Mouse (Mus musculus) liver, embryonic 12.5 days (tissue): ENCODE measurements around the gene Aff2. TPM values are rescaled to one million over a fixed set of nuclear protein-coding genes. Genes with fewer than 3 reads are reported as not detected.

ENCODE experiments used
- ATAC-seq: fragments of 200-750 bp; cut with Nextera tagmentation; 2 replicates; pipeline ENCODE4 v1.8.0; 2017; ENCODE audit warnings: moderate number of reproducible peaks, mild to moderate bottlenecking, moderate library complexity
- H3K27ac ChIP-seq: fragments of 300-500 bp; sonication (generic); 2 replicates; pipeline ENCODE4 v1.5.1; 2016; ENCODE audit warnings: mild to moderate bottlenecking
- H3K27me3 ChIP-seq: fragments of 300-500 bp; sonication (generic); replicated peaks from 2 replicates; pipeline ENCODE4 v1.6.1; 2016; ENCODE audit warnings: mild to moderate bottlenecking, moderate library complexity
- H3K36me3 ChIP-seq: fragments of 300-500 bp; sonication (generic); 2 replicates; pipeline ENCODE4 v1.6.1; 2016; ENCODE audit warnings: mild to moderate bottlenecking, moderate library complexity
- H3K4me1 ChIP-seq: fragments of 300-500 bp; sonication (generic); 2 replicates; pipeline ENCODE4 v1.6.1; 2016
- H3K4me2 ChIP-seq: fragments of 300-500 bp; sonication (generic); 2 replicates; pipeline ENCODE4 v1.6.1; 2016; ENCODE audit warnings: mild to moderate bottlenecking, moderate library complexity
- H3K4me3 ChIP-seq: fragments of 300-500 bp; sonication (generic); 2 replicates; pipeline ENCODE4 v1.5.1; 2016; ENCODE audit warnings: mild to moderate bottlenecking, moderate library complexity
- H3K9ac ChIP-seq: fragments of 300-500 bp; sonication (generic); 2 replicates; pipeline ENCODE4 v1.6.1; 2016; ENCODE audit warnings: mild to moderate bottlenecking, moderate library complexity
- H3K9me3 ChIP-seq: fragments of 300-500 bp; sonication (generic); replicated peaks from 2 replicates; pipeline ENCODE4 v1.6.1; 2016; ENCODE audit warnings: mild to moderate bottlenecking, moderate library complexity
- WGBS: fragments of 180-500 bp; shearing (Covaris S2); methylation state at CpG from one replicate; pipeline ENCODE4 v1.1.7; 2016; ENCODE audit not compliant: insufficient replicate concordance; 5-methylcytosine and 5-hydroxymethylcytosine counted together
- polyA plus RNA-seq: library from polyadenylated mRNA; unstranded; fragments of >200 nt; fragmentation: Nextera tagmentation; extraction: Ambion mirVana; gene quantifications from 2 replicates; pipeline ENCODE4 v1.2.1, GENCODE M21; 2016

Aff2 gene
- 1.5 and 2.3 TPM in 2 replicates for polyA plus RNA-seq

DNA sequence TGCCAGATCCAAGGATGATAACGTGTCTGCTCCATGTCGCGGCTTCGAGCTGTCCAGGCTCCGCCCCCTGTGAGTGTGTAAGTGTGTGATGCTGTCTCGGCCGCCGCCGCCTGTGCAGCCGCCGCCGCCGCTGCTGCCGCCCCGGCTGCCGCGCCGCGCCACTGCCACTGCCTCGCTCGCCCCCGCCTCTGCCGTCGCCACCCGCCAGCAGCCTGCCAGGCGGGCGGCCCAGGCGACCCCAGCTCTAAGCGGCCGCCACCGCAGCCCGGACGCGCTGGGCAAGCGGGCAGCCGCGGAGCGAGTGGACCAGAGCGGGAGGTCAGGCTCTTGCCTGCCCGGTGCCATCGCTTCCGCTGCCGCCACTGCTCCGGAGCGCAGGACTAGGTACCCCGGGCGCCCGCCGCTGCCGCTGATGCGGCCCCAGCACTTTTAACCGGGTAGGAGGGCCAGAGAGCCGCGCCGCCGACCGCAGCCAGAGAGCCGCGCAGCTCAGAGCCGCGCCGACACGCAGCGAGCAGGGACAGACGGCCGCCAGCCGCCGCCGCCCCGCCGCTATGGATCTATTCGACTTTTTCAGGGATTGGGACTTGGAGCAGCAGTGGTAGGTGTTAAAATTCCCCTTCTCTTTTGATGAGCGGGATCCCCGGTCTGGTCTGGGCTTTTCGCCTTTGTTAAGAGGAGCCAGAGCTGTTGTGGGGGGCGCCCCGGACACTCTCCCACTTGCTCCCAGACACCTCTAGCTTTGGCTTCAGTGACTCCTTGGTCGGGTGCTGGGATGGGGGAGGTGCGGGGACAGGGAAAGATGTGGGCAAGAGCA lies at the start of gene Aff2:
Gene Aff2, plus strand, starts transcription at position 57 of the 817 bp plus-strand sequence.
- no peak within 1 kb of the TSS for H3K27ac ChIP-seq
- no peak within 1 kb of the TSS for H3K9ac ChIP-seq
- H3K4me1 ChIP-seq: no peaks in the 10 kb centered on the region
- H3K36me3 ChIP-seq: no peaks in the 10 kb centered on the region
- ATAC-seq: 0 out of 2 replicates have a peak, but pooled peaks have one; percentile 27
- H3K4me2 ChIP-seq: peak within 1 kb of the TSS; percentile 57
- WGBS: 5% methylated on average over 28 of the region's 79 CpGs
- peaks cover 43% of the 10 kb centered on the region for H3K27me3 ChIP-seq
- H3K4me3 ChIP-seq: peak within 1 kb of the TSS; percentile 52
- H3K9me3 ChIP-seq: no peaks in the 10 kb centered on the region

DNA sequence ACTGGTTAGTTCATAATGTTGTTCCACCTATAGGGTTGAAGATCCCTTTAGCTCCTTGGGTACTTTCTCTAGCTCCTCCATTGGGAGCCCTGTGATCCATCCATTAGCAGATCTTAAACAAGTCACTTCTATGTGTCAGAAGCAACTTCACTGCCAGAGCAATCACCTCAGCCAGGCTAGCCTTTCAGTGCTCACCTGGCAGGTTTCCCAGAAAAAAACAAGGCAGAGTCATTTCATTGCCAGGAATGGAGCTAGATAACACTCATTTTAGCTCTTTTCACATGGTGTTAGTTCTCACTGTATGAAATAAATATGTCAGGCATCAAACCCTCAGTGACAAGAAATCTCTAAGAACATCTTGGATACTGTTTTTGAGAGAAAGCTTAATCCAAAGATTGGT lies 22.8 kb upstream of the Aff2 start:
- Histone ChIP-seq H3K9me3 (no peaks in the 10 kb centered on the region), H3K27ac (no peak overlapping the region), H3K9ac (no peak overlapping the region), H3K27me3 (no peaks in the 10 kb centered on the region), H3K4me1 (no peaks in the 10 kb centered on the region), H3K4me3 (no peak overlapping the region), H3K4me2 (no peak overlapping the region), H3K36me3 (no peaks in the 10 kb centered on the region)
- ATAC-seq: no peak

DNA sequence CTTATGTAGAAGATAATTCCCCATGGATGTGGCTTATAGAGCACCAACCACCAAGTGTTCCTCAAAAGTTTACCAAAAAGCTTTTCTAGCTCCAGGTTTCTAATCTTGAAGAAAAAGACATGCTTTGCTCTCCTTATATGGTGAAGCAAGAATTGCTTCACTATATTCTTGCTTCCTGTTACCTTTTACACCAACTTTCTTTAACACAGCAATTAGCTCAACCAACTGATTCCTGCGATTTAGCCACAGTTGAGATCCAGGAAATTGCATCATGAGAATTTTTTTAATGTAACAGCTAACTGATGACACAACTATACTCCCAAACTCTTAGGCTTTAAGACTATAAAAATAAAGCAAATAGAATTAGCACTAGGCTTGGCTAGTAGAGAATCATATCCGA lies 4.5 kb upstream of the Aff2 start:
- H3K27me3 ChIP-seq: peaks cover 30% of the 10 kb centered on the region
- no peaks in the 10 kb centered on the region for H3K4me1 ChIP-seq
- 56% methylated on average over 2 of the region's 2 CpGs for WGBS
- no peak for ATAC-seq
- H3K27ac ChIP-seq: no peak overlapping the region
- no peaks in the 10 kb centered on the region for H3K36me3 ChIP-seq
- H3K4me3 ChIP-seq: no peak overlapping the region
- no peak overlapping the region for H3K9ac ChIP-seq
- H3K4me2 ChIP-seq: no peak overlapping the region
- H3K9me3 ChIP-seq: no peaks in the 10 kb centered on the region

DNA sequence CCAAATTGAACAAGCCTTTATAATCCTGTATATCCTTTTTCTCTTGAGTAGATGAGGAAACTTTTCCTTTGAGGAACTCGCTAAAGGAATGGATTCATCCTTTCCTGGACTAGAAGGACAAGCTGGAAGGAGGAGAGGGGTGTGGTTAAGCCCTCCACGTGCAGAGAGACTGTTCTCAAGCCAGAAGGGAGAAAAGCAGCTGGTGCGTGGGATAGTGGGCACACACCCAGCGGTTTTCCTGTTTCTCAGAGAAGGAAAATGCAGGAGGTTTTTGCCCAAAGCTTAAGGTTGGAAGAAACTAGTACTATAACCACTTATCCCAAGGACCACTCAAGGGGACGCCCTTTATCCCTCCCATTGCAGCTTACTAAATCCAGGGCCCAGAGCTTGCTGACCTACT lies 734 bp upstream of the Aff2 start:
- Histone ChIP-seq H3K4me2 (no peak overlapping the region), H3K4me1 (no peaks in the 10 kb centered on the region), H3K27ac (no peak overlapping the region), H3K36me3 (no peaks in the 10 kb centered on the region), H3K4me3 (no peak overlapping the region), H3K27me3 (peaks cover 43% of the 10 kb centered on the region), H3K9ac (no peak overlapping the region), H3K9me3 (no peaks in the 10 kb centered on the region)
- 17% methylated on average over 5 of the region's 5 CpGs for WGBS
- ATAC-seq: no peak

DNA sequence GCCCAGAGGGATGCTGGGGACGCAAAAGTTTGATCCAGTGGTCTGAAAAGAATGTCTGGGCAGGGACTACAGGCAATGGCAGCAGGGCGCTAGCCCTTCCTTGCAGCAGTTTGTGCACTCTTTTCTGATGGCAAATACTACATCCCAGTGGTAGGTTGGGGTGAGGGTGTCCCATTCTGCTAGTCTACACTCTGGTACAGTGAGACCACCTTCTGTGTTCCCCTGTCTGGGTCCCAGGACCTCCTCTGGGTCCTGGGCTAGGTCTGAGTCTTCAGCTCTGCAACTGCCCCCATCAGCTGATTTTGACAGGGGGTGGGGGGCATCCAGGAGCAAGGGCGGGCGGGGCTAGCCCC lies 233 bp upstream of the Aff2 start:
- Histone ChIP-seq H3K4me1 (no peaks in the 10 kb centered on the region), H3K9me3 (no peaks in the 10 kb centered on the region), H3K4me3 (peak overlapping the region; percentile 52), H3K9ac (no peak overlapping the region), H3K27me3 (peaks cover 43% of the 10 kb centered on the region), H3K4me2 (peak overlapping the region; percentile 57), H3K27ac (no peak overlapping the region), H3K36me3 (no peaks in the 10 kb centered on the region)
- WGBS: 15% methylated on average over 4 of the region's 4 CpGs
- ATAC-seq: 0 out of 2 replicates have a peak, but pooled peaks have one; percentile 15

DNA sequence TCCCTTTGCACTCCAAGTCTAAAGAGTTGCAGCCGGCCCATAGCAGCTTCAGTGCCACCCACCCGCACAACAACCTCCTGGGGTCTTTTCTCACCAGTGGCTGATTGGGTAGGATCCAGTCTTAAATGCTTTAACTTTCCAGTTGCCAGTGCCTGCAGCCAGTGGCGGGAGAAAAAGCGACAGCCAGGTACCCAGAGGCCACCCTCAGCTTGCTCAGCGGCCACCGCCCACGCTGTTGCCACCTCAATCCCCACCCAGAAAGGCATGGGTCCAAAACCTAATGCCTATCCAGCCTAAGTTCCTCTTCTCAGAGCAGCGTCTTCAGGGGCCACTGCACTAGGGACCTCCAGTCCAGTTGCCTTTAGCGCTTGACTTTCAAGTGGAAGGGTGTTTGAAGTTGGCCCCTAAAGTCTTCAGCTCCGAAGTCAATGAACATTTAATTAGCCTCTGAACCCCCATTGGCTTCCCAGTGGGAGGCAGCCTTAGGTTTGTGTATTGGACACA lies 1.0 kb downstream of the Aff2 start:
- Histone ChIP-seq H3K9me3 (no peaks in the 10 kb centered on the region), H3K27ac (no peak overlapping the region), H3K4me2 (peak overlapping the region; percentile 57), H3K4me3 (peak overlapping the region; percentile 52), H3K4me1 (no peaks in the 10 kb centered on the region), H3K36me3 (no peaks in the 10 kb centered on the region), H3K27me3 (peaks cover 43% of the 10 kb centered on the region), H3K9ac (no peak overlapping the region)
- 13% methylated on average over 10 of the region's 10 CpGs for WGBS
- no peak for ATAC-seq

DNA sequence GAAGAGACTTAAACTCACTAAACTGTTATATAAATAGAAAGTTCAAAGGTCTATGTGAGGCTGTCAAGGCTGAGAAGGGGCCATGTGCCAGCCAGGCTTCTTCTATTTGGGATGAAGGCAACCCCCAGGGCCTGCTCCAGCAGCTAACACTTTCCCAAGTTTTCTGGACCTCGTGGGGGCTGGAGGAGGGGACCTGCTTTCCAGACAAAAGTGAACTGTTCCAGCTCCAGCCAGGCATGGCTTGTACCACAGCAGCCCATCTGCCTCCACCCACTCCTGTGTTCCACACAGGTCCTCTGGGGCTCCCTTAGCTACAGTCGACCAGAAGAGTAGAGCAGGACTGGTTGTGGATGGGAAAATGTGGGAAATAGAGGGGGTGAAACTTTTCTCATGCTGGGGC lies 4.1 kb downstream of the Aff2 start:
- no peak overlapping the region for H3K9ac ChIP-seq
- 0% methylated on average over 1 of the region's 2 CpGs for WGBS

DNA sequence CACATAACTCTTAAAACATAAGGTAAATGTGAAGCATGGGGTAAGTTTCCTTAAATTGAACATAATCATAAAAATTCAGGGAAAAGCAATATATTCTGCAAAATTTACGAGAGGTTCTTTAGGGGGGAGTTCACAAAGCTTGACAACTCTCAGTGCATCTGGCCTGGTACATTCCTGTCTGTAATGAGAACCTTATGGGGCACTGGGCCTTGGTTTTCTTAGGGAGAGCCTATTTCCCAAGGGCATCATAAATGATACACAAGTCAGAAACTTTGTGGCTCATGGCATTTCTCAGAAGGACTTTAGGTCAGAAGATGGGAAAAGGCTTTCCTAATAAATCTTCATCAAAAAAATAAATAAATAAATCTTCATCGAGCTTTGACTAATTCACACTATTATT lies 13.2 kb downstream of the Aff2 start:
- no peak for ATAC-seq
- no peaks in the 10 kb centered on the region for H3K27me3 ChIP-seq
- H3K36me3 ChIP-seq: no peaks in the 10 kb centered on the region
- H3K4me1 ChIP-seq: no peaks in the 10 kb centered on the region
- no peaks in the 10 kb centered on the region for H3K9me3 ChIP-seq
- 59% methylated on average over 2 of the region's 2 CpGs for WGBS
- H3K4me3 ChIP-seq: no peak overlapping the region
- no peak overlapping the region for H3K9ac ChIP-seq
- no peak overlapping the region for H3K27ac ChIP-seq
- no peak overlapping the region for H3K4me2 ChIP-seq

More for the DNA sequence above, 4.1 kb downstream of the Aff2 start:
- peaks cover 27% of the 10 kb centered on the region for H3K27me3 ChIP-seq
- no peak for ATAC-seq
- no peak overlapping the region for H3K4me3 ChIP-seq
- no peaks in the 10 kb centered on the region for H3K4me1 ChIP-seq
- no peaks in the 10 kb centered on the region for H3K36me3 ChIP-seq
- no peaks in the 10 kb centered on the region for H3K9me3 ChIP-seq
- no peak overlapping the region for H3K4me2 ChIP-seq
- H3K27ac ChIP-seq: no peak overlapping the region

DNA sequence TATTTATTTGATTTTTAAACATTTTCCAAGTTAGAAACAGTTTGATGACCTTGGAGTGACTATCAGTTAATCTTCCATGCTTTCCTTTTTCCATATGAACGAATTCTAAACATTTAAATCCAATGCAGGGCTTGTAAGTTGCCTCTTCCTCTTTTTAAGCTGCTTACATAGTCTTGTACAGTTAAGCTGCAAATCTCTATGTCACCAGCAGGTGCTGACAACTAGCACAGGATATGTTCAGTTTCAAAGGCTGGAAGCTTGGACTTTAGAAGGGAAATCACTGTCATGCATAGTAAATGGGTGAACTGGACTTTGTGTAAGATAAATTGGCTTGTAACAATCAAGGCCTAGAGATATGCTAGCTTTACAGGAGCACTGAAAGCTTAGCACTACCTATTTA lies 29.6 kb downstream of the Aff2 start:
- no peaks in the 10 kb centered on the region for H3K4me1 ChIP-seq
- WGBS: 20% methylated on average over 1 of the region's 1 CpGs
- no peaks in the 10 kb centered on the region for H3K9me3 ChIP-seq
- H3K4me2 ChIP-seq: no peak overlapping the region
- no peak overlapping the region for H3K27ac ChIP-seq
- no peaks in the 10 kb centered on the region for H3K36me3 ChIP-seq
- ATAC-seq: no peak
- no peaks in the 10 kb centered on the region for H3K27me3 ChIP-seq
- no peak overlapping the region for H3K4me3 ChIP-seq
- H3K9ac ChIP-seq: no peak overlapping the region

DNA sequence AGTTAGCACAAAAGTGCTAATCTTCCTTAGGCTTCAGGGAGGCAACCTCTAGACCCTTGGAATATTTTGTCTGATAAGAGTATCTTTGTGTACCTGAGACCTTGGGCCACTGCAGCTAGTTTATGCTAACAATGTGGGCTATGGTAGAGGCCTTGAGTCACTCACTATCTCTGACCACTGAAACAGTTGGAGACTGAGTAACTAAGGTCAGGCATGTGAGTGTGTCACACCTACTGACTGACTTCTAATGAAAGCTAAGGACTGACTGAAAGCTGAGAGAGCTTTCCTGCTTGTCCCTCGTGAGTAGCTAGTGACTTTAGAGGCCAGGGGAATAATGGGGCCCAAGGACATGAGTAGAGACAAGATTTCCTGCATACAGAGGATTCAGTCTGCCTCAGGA lies 54.9 kb downstream of the Aff2 start:
- no peaks in the 10 kb centered on the region for H3K36me3 ChIP-seq
- no peak overlapping the region for H3K9ac ChIP-seq
- 25% methylated on average over 1 of the region's 1 CpGs for WGBS
- H3K4me2 ChIP-seq: no peak overlapping the region
- ATAC-seq: no peak
- H3K27ac ChIP-seq: no peak overlapping the region
- no peaks in the 10 kb centered on the region for H3K27me3 ChIP-seq
- no peak overlapping the region for H3K4me3 ChIP-seq
- no peaks in the 10 kb centered on the region for H3K9me3 ChIP-seq
- no peaks in the 10 kb centered on the region for H3K4me1 ChIP-seq

DNA sequence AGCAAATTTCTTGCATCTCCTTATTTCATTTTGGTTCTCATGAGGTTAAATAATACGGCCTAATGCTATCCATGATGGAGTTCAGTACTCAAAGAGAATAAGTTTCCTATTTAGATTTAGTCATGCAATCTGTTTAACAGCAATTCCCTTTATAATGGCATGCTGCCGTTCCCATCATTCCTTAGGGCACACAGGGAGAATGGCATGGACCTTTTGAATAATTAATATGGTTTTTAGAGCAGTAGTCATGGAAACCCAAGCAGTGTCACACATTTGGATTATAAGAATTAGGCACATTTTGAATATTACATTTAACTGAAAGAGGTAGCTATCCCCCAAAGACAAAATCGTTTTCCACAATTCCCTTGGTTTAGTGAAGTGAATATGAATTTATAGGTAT lies 78.3 kb downstream of the Aff2 start:
- no peaks in the 10 kb centered on the region for H3K36me3 ChIP-seq
- H3K4me2 ChIP-seq: no peak overlapping the region
- no peaks in the 10 kb centered on the region for H3K9me3 ChIP-seq
- ATAC-seq: no peak
- no peaks in the 10 kb centered on the region for H3K27me3 ChIP-seq
- no peaks in the 10 kb centered on the region for H3K4me1 ChIP-seq
- H3K9ac ChIP-seq: no peak overlapping the region
- H3K4me3 ChIP-seq: no peak overlapping the region
- WGBS: 60% methylated on average over 3 of the region's 3 CpGs
- H3K27ac ChIP-seq: no peak overlapping the region

DNA sequence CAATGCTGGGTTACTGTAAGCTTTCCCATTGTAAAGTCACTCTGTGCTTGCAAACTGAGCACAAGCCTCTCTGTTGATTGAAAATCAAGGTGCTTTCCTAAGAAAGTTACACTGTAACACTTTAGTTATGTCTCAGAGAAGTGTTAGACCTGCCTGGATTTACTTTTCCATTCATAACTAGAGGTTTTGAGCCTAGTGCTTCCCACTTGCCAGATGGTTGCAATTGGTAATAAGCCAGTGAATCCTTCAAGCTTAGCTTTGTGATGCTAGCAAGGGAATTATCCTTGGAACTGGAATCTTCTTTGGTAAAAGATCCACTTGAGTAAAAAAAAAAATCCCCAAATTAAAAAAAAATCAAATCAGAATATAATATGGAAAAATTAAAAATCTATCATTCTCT lies 81.8 kb downstream of the Aff2 start:
- Histone ChIP-seq H3K27ac (no peak overlapping the region), H3K9me3 (no peaks in the 10 kb centered on the region), H3K4me3 (no peak overlapping the region), H3K4me2 (no peak overlapping the region), H3K4me1 (no peaks in the 10 kb centered on the region), H3K27me3 (no peaks in the 10 kb centered on the region), H3K9ac (no peak overlapping the region), H3K36me3 (no peaks in the 10 kb centered on the region)
- ATAC-seq: no peak

DNA sequence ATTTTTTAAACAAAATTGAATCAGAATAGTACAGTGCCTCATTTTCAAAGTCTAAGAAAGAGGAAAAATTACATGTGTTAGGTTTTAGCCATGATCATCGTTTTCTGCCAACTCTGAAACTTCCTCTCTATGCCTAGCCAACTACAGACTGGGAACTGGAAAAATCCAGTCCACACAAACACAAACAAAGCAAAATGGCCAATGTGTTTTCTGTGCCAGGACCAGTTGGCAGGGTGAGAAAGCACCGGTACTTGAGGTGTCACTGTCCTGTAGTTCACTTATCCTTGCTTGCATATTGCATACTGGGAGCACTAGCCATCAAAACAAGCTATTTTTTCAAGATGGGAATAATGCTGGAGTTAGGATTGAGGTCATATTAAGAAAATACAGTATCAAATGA lies 100.8 kb downstream of the Aff2 start:
- WGBS: 63% methylated on average over 2 of the region's 2 CpGs
- no peaks in the 10 kb centered on the region for H3K4me1 ChIP-seq
- no peaks in the 10 kb centered on the region for H3K27me3 ChIP-seq
- H3K4me2 ChIP-seq: no peak overlapping the region
- H3K27ac ChIP-seq: no peak overlapping the region
- no peaks in the 10 kb centered on the region for H3K36me3 ChIP-seq
- H3K9ac ChIP-seq: no peak overlapping the region
- H3K4me3 ChIP-seq: no peak overlapping the region
- ATAC-seq: no peak
- no peaks in the 10 kb centered on the region for H3K9me3 ChIP-seq
